Mouse (Mus musculus) lung, postnatal 10 days (tissue): Measurements from ENCODE around the gene Usp35.

ENCODE experiments used
- DNase-seq: peaks from one replicate; pipeline ENCODE4 v3.0.0; 2021

The Usp35 gene

DNA sequence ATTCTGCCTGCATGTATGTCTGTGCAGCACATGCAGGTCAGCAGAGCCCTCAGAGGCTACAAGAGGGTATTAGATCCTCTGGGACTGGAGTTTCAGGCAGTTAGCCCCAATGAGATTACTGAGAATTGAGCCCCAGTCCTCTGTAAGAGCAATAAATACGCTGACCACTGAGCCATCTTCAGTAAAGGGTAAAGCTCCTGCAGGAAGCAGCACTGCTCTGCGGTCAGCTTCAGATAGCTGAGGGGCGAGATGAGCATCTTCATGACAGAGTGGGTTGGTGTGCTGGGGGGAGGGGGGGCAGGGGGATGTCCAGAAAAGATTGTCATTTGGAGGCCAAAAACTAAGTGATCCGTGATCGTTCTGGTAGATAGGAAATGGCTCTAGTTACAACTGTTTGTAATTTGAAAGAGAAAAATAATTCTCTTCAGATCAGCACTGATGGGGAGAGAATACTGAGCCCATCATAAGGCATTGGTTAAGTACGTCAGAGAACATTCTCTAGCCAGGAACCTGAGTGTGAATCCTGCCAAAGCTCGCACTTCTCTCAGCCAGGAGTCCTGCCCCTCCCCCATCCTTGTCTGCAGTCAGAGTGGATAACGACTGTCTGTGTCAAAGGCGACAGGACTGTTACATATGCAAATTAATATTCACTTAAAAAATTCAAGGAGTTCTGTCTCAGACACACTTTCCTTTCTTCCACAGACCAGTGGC is 14.4 kb upstream of the Usp35 start:
- no peak for DNase-seq

DNA sequence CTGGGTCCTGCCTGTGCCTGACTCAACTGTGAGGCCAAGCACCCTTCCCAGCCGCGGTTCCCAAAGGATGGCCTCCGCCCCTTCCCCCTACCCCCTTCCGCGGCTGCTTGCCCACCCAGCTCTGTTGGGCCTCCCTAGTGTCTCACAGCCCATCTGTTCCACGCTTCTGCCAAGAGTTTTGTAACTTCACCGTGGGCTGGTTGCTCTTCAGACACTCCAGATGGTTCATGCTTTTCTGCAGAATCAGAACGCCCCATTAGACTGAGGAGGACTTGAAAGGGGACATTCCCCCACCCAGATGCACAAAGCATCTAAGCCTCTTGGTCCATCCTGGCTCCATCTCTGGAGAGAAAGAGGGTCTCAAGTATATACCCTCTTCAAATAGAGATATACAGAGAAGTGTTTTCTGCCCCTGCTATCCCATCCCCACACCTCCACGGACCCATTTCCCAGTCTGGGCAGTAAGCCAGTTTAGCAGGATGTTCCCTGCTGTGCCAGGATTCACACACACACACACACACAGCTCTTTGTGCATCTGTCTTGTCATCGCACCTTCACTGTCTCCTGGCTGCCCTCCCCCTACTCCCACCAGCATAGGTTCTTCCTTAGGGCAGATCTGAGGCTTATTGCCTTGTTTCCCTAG is 13.5 kb upstream of the Usp35 start:
- peak; percentile 49 for DNase-seq

DNA sequence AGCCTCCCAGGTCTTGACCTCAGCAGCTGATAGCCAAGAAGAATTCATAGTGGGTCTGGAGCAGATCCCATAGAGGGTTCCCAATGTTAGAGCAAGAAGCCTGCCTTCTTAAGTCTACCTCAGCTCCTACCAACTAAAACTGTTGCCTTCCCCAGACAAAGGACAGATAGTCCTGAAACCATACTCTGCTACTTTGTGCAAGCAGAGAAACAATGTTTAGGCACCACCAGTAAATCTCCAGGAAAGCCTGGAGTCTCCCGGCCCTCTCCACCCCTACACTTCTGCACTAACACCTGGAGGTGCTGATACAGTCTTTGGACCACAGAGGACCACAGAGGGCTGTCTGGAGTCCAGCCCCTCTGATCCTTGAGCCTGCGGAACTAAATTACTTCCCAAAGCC is 12.8 kb upstream of the Usp35 start:
- DNase-seq = no peak

DNA sequence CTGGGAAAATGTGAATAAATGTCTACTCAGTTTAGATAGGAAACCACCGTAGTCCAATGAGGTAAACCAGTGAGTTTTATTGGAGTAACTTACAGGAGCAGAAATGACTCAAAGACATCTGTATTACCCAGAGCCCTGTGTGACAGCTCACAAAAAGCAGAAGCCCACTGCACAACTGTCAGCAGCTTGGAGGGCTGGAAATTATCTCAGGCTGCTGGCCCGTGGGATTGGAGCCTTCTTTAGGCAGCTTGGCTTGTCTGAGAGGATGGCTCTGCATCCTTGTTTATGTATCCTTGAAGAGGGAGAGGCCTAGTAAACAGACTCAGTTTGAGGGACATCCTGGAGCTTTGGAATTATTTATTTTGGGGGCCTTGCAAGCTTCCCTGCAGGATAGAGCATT is 11.1 kb upstream of the Usp35 start:
- DNase-seq = no peak

DNA sequence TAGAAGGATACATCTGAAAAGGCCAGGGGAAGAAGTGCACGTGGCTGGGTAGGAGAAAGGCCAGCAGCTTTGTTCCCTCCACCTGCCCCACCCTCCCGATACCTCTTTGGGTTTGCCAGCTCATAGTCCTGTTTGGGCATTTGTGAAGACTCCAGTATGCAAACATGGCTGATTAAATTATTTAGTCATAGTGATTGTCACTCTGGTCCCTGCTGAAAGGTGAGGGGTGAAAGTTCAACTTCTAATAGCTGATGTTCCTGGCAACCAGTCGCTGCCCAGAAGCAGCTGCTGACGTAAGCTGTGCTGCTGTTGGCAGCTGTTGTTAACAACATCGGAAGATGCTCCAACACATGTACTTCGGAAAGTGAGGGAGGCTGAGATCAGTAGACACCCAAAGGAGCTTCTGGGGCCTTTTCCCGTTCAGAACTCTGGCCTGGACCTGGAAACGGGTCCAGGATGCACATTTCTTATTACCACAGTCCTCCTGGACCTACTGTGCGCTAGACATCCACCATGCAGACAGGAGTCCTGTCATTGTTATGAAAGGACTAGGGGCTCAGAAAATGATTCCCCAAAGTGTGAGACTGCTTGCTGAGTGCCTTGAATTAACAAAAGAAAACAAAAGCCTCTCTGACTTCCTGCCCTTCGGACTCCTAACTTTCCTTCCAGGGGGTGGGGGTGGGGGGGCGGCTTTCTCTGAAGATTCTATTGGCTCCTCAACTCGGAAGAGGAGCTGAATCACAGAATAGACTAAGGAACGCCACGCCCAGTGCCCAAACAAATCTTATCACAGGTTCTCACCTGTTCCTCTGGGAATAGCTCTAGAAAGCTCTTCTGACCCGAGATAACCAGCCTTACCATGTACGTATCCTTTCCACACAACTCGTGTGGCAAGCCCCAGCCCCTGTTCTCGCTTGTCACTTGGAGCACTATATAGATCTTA is 9.4 kb upstream of the Usp35 start:
- DNase-seq = peak; percentile 31

DNA sequence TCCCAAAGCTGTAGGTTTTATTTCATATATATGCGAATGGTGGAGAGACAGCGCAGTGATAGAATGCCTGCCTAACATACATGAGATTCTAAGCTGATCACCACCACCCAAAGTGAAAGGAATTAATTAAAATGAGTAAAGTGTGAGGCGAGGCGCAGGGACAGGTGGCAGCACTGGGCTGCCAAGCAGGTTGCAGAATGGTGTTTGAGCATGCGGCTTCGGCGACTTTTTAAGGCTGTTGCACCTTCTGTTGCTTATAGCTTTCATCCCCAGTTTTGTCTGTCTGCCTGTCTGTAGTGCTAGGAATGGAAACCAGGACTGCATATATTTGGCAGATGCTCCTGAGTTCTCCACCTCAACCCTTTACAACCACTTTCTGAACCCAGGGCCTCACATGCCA is 7.8 kb upstream of the Usp35 start:
- DNase-seq = no peak

DNA sequence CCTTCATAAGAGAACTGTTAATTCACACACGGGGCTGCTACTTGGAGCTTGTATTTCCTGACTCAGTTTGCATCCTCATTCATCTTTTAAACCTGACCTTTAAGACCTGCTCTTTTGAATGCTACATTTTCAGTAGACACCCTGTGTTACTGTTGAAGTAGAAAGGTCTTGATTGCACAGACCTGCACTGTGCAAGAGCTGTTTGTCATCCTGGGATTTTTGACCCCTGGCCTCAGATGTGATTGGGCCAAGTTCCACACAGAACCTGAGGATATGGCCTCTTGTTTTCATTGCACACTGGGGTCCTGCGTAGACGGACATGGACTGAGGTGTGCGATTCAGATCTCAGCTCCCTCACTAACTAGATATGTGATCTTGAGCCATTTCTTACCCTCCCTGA is 6.8 kb upstream of the Usp35 start:
- no peak for DNase-seq

DNA sequence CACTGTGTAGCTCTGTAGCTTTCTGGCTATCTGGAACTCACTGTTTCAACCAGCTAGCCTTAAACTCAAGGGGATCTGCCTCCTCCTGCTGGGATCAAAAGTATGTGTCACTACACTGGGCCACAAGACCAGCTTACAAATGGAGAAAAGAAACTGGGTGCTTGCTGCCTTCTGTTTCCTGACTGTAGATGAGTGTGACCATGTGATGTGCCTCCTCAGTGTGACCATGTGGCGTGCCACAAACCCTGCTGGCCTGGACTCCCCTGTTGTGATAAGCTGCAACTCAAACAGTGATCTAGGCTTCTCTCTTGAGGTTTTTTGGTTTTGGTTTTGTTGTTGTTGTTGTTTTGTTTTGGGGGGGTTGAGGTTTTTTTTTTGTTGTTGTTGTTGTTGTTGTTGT is 4.9 kb upstream of the Usp35 start:
- DNase-seq = no peak

DNA sequence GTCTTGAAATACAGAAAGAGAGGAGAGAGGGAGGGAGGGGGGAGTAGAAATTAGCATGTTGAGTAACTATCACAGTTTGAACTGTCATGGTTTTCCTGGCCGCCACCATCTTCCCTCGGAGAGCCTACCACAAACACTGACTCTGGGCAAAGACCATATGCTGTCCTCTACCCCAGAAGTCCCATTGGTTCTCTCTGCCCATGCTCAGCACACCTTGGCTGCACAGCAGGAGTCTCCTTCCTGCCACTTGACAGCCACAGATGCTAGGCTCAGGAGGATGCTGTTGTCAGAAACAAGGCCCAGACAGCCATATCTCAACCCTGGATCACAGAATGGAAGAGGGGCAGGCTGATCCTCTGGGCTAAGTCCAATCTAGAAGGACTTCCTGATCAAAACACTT is 2.6 kb upstream of the Usp35 start:
- no peak for DNase-seq

DNA sequence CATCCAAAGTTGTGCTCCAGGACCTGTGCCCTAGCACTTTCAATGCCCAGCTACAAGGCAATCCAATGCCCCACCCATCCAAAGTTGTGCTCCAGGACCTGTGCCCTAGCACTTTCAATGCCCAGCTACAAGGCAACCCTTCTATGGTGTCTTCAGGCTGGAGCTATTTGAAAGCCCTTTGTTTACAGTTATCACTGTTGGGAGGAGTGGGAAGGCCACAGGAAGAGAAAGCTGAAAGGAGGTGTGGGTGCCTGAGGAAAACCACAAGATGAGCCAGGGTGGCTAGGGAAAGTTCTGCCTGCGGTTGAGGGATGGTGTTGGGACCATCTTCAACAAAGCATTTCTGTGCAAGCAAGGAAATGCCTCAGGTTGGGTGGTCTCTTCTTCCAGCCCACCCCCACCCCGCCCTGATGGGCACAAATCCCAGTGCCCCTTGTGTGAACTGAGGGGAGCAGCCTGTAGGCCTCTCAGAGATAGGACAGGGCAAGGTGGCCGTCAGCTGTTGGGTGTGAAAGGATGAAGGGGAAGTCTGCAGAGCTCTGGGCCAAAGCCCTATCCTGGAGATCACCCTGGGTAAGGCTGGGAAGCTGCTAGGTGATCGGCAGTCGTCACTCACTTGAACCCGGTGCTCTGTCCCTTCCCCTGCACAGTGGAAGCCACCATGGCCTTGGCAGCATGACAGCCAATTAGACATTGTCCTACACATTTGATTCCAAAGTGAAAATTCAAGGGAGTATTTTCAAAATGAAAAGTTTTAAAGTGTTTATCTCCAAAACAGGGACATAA is 1.5 kb upstream of the Usp35 start:
- no peak for DNase-seq

DNA sequence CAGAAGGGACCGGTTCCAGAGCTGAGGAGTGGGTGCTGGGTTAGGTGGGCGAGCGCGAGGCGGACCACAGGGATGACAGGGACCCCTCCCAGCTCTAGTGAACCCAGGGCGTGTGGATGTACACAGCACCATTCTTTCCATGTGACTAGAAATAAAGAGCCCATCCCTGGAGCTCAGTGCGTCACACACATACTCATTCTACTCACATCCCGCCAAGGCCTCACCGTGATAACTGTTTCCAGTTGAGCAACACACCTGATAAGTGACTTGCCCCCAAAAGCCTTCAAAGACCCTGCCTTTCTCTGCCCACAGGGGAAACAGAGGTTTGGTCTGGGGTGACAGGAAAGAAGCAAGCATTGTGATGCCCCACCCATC is 834 bp upstream of the Usp35 start:
- peak; percentile 20 for DNase-seq

DNA sequence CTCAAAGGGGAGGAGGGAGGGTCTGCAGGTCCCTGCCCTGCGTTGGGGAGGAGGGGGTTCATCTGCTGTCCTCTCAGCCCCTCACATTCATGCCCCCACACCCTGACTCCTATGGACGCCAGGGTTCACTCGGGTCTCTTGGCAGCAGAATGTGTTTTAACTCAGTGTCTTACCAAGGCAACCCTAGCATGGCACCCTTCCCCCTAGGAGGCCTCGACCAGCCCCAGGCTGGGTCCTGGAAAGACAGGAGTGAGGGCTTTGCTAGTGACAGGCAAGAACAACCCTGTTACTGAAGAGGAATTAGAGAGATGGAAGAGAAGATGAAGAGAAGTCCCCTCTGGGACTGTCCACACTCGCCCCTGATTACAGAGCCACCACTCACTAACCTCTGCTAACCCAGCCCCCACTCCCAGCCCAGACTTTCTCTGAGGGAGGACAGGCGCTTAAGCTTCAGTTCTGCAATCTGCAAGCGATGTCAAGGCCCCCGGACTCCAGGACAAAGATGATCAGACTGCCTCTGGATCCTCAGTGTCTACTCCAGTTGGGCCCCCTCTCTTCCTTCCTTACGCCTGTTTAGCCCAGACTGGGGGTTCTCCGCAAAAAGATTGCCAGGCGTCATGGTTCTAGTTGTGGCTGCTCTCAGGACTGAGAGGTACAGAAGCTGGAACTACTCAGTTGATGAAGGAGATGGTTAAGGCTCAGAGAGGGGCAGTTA is 732 bp downstream of the Usp35 start:
- no peak for DNase-seq

DNA sequence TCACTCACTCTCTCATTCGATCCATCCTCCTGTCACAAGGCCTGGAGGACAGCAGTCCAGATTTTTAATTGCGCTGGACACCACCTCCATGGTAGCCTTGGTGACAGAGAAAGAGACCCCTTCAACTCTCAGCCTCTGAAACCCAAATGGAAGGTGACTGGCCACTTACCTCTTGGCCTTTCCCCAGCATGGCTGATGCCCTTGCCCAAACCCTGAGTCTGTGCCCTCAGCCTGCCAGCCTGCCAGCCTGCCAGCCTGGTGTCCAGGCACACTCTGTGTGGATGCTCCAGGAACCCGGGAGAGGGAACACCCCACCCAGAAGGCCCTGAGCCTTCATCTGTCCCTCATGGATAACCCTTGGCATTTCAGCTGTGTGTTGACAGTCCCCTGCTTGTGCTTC is 2.1 kb downstream of the Usp35 start:
- no peak for DNase-seq

DNA sequence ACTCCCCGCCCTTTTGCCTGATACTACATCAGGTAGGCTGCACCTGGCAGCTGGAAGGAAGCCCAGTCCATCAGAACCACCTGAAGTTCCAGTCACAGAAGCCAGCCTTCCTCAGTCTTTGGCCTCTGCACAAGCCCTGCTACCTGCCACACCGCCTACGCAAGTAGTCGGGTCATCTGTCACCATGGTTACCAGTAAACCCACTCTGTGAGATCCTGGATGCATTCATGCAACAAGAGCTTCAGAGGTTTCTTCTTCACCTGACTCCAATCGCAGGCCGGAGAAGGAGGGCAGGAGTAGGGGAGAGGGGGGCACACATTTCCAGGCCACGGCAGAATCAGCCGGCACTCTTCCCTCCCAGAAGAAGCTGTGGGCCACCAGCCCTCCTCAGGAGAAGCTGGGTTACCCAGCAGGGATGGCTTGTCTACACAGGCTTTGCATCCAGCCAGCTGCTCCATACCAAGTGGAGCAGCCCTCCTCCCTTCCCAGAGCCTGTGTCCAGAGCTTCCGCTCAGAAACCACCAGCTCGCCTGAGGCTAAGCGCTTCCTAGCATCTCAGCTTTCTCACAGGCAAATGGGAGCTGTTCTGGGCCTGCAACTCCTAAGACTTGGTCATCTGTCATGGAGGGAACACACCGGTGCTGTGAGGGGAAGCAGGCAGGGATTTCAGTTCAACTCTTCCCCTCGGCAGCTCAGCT is 2.8 kb downstream of the Usp35 start:
- no peak for DNase-seq

DNA sequence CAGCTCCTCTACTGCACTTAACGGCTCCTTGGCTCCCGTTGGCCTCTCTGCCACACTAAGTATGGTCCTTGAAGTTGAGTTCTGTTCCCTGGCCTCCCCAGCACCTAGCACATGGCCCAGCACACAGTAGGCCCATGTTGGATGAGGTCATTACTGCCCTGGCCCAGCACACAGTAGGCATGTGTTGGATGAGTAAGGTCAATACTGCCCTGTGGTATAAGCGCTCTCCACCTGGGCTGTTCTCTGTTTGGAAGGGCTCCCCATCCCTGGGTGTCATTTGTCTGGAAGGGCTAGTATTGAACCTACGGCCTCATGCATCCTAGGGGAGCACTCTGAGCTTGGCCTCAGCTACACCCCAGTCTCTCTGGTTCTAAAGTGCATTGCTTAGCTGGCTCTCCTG is 4.4 kb downstream of the Usp35 start:
- no peak for DNase-seq

DNA sequence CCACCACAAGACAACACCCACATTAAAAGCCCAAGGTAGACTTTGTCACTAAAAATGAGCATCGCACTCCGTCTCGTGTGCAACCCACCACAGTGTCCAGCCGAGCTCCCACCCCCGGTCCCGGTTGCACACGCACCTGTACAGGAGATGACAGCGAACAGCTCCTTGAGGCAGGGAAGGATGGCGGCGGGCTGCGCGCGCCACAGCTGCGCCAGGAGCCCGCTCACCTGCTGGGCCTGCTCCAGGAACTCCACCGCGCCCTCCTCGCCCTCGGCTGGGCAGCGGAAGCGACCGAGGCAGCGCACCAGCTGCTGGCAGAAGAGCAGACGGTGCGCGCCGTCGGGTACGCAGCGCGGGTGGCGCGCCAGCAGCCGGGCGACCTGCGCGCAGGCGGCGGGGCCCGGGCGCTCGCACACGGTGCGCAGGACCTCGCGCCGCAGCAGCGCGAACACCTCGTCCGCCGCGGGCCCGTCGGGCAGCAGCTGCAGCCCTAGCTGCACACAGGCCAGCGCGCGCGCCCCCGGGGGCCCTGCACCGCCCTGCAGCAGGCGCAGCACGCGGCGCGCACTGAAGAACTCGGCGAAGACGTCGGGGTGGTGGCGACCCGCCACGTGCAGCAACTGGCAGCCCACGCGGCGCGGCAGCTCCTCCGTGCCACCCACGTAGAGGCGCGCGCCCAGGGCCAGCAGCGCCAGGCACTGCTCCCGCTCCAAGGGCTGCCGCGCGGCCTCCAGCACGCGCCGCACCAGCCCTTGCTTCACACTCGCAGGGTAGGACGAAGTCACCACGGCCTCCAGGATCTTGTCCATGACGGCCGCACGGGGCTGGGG is 6.4 kb downstream of the Usp35 start:
- peak; percentile 40 for DNase-seq

DNA sequence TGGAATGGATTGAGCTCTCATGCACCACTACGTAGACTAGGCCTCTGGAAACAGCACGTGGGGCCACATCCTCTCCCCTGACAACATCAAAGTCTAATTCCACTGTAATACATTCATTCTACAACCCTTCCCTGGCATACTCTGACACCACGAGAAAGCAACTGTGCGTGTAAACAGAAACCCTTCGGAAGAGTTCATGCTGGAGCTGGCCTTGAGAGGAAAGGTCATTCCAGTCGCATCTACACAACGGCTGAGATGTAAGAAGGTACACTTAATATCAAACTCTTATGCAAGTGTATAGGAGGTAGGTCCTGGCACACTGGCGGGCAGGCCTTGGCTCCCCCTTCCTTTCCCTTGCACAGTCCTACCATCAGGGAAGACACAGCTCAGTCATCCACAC is 7.5 kb downstream of the Usp35 start:
- DNase-seq = no peak

DNA sequence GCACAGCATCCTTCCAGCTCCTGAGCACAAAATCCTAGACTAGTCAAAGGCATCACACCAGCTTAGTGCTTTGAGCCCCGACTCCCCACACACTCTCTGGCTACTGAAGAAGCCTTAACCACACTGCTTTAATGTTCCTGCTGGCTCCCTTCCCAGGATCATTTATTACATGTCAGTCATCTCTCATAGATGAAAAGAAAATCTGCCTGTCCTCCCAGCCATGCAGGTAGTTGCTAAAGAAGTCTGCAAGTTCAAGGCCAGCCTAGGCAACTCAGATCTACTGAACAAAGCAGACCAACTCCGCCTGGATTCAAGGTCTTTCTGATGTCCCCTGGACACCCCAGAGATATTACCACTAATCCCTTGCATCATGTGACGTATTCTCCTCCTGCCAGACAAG is 14.1 kb downstream of the Usp35 start:
- no peak for DNase-seq

DNA sequence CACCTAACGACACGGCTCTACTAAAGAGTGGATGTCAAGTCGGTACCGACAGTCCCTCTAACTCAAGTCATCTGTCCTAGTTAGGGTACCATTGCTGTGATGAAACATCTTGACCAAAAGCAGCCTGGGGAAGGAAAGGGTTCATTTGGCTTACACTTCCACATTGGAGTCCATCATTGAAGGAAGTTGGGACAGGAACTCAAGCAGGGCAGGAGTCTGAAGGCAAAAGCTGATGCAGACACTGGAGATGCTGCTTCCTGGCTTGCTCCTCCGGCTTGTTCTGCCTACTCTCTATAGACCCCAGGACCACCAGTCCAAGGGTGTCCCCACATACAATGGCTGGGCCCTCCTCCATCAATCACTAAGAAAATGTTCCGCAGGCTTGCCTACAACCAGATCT is 16.2 kb downstream of the Usp35 start:
- no peak for DNase-seq

DNA sequence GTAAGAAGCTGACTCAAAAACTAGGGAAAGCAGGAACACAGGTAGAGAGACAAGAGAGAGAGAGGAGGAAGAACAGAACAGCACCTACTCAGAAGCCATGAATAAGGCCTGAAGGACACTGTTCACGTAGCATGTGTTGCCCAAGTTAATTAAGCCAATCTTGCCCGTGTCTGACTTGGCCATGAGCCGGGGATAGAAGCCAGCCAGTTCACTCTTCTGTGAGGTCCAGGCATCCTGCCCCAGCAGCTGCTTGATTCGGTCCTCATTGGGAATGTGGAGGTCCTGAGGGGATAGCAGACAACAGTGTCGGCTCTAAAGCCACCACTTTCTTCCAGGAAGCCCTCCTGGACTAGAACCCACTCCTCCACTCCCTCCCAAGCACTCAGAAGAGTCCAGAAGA is 17.2 kb downstream of the Usp35 start:
- no peak for DNase-seq
